Mouse (Mus musculus): ENCODE measurements at regions not wholly inside any gene's neighbourhood (a gene's known extent, or its start where the extent isn't known, plus 50 kb on each side); places are given as distances from the start of the nearest gene placed in this dataset.
A peak's percentile ranks its signal among the peaks of the same experiment; 100 is the strongest.

GRCm38 (mm10) chr5:64500866-64501265, 302.3 kb upstream of the Klf3 start:
- no peaks in the 10 kb centered on the region for H3K79me2 ChIP-seq (replicated peaks; ENCODE audit: control insufficient read depth, extremely low read depth, insufficient read depth, poor library complexity, severe bottlenecking)
- TF ChIP-seq EP300 (IDR thresholded peaks at IDR 0.05; ENCODE audit: low read length) (0 out of 2 replicates have a peak, but pooled peaks have one; percentile 15), CHD2 (IDR thresholded peaks at IDR 0.05; ENCODE audit: low read length) (no peak), USF2 (conservative IDR thresholded peaks at IDR 0.05; ENCODE audit: low read depth, low read length) (no peak), MXI1 (IDR thresholded peaks at IDR 0.05; ENCODE audit: low read depth, low read length) (no peak)
- in situ Hi-C loops (cut with MboI; ENCODE audit: low pct_ligation_motif_present, low pct_unique_long_range_greater_than_20kb, low sequenced_read_pairs), result loop anchor here (25.0 kb wide), 1 partner anchor 111 kb away; no protein-coding TSS in a partner anchor

GRCm38 (mm10) chr5:64501746-64502145, 301.4 kb upstream of the Klf3 start:
- no peaks in the 10 kb centered on the region for H3K9me3 ChIP-seq (replicated peaks; ENCODE audit: low read length)
- no peak overlapping the region for H3K27ac ChIP-seq (ENCODE audit: insufficient read depth, low read depth)
- in situ Hi-C loops (cut with MboI; ENCODE audit: low pct_ligation_motif_present, low pct_unique_long_range_greater_than_20kb, low sequenced_read_pairs), result loop anchor here (25.0 kb wide), 1 partner anchor 111 kb away; no protein-coding TSS in a partner anchor
- H3K4me2 ChIP-seq (ENCODE audit: insufficient read depth, low read depth, poor library complexity, severe bottlenecking), result no peak overlapping the region
- no peak for TF ChIP-seq POLR2A (IDR thresholded peaks at IDR 0.05; ENCODE audit: low read depth, low read length)
- TF ChIP-seq POLR2AphosphoS2 (IDR thresholded peaks at IDR 0.05; ENCODE audit: low read depth, low read length), result no peak
- TF ChIP-seq E2F4 (IDR thresholded peaks at IDR 0.05; ENCODE audit: insufficient replicate concordance, low read depth, low read length), result no peak
- TF ChIP-seq SMC3 (IDR thresholded peaks at IDR 0.05; ENCODE audit: low read depth, low read length), result no peak
- no peak for TF ChIP-seq MEF2A (IDR thresholded peaks at IDR 0.05; ENCODE audit: borderline replicate concordance, low read depth, low read length)
- no peak for TF ChIP-seq TBP (conservative IDR thresholded peaks at IDR 0.05; ENCODE audit: low read depth, low read length)
- TF ChIP-seq USF1 (IDR thresholded peaks at IDR 0.05; ENCODE audit: low read depth, low read length), result no peak
- TF ChIP-seq UBTF (IDR thresholded peaks at IDR 0.05; ENCODE audit: low read depth, low read length), result no peak
- no peak for TF ChIP-seq ELF1 (IDR thresholded peaks at IDR 0.05; ENCODE audit: low read depth, low read length)
- TF ChIP-seq TCF12 (IDR thresholded peaks at IDR 0.05; ENCODE audit: low read depth, low read length), result no peak
- TF ChIP-seq HCFC1 (IDR thresholded peaks at IDR 0.05; ENCODE audit: low read depth, low read length), result no peak
- TF ChIP-seq GABPA (IDR thresholded peaks at IDR 0.05; ENCODE audit: insufficient replicate concordance, low read depth, low read length), result no peak
- no peak for TF ChIP-seq EP300 (IDR thresholded peaks at IDR 0.05; ENCODE audit: low read length)
- TF ChIP-seq CTCF (conservative IDR thresholded peaks at IDR 0.05 in 1 of 2, IDR thresholded peaks at IDR 0.05 in 1 of 2; ENCODE audit: low read depth in 2 of 2, low read length in 2 of 2), result no peak
- TF ChIP-seq ZMIZ1 (IDR thresholded peaks at IDR 0.05; ENCODE audit: low read depth, low read length), result no peak
- no peak for TF ChIP-seq JUND (conservative IDR thresholded peaks at IDR 0.05; ENCODE audit: low read depth, low read length)
- no peak for TF ChIP-seq RCOR1 (conservative IDR thresholded peaks at IDR 0.05; ENCODE audit: low read depth, low read length)
- TF ChIP-seq CHD1 (IDR thresholded peaks at IDR 0.05; ENCODE audit: low read depth, low read length), result no peak
- no peak for TF ChIP-seq MYC (IDR thresholded peaks at IDR 0.05; ENCODE audit: low read depth, low read length)
- peaks cover 2% of the 10 kb centered on the region for H3K27me3 ChIP-seq (replicated peaks)
- dilution Hi-C loops (cut with MboI; ENCODE audit: extremely low pct_ligation_motif_present, extremely low pct_unique_long_range_greater_than_20kb, low sequenced_read_pairs), result no loop called here
- no peak overlapping the region for H3K9ac ChIP-seq (ENCODE audit: insufficient read depth, low read depth)
- no peak for DNase-seq (ENCODE audit: extremely low read depth)
- H3K79me2 ChIP-seq (replicated peaks; ENCODE audit: control insufficient read depth, extremely low read depth, insufficient read depth, poor library complexity, severe bottlenecking), result no peaks in the 10 kb centered on the region
- no peaks in the 10 kb centered on the region for H3K36me3 ChIP-seq (replicated peaks in 1 of 2; ENCODE audit: control insufficient read depth in 1 of 2, insufficient read depth in 1 of 2, low read length in 1 of 2)
- H3K4me1 ChIP-seq (ENCODE audit: control insufficient read depth in 1 of 2, insufficient read depth in 2 of 2), result peaks cover 3 to 26% of the 10 kb centered on the region in 2 experiments; a peak in 3 of 4 replicates
- no peak overlapping the region for H3K4me3 ChIP-seq (replicated peaks in 1 of 3; ENCODE audit: low read depth in 2 of 3, low read length in 2 of 3, poor library complexity in 1 of 3)

More at GRCm38 (mm10) chr5:64500866-64501265, 302.3 kb upstream of the Klf3 start:
- no peak overlapping the region for H3K4me2 ChIP-seq (ENCODE audit: insufficient read depth, low read depth, poor library complexity, severe bottlenecking)
- peak; percentile 48 for DNase-seq (ENCODE audit: extremely low read depth)
- peaks cover 3 to 21% of the 10 kb centered on the region in 2 experiments; a peak in 3 of 4 replicates for H3K4me1 ChIP-seq (ENCODE audit: control insufficient read depth in 1 of 2, insufficient read depth in 2 of 2)
- no peak overlapping the region for H3K4me3 ChIP-seq (replicated peaks in 1 of 3; ENCODE audit: low read depth in 2 of 3, low read length in 2 of 3, poor library complexity in 1 of 3)
- dilution Hi-C loops (cut with MboI; ENCODE audit: extremely low pct_ligation_motif_present, extremely low pct_unique_long_range_greater_than_20kb, low sequenced_read_pairs), result no loop called here
- no peak overlapping the region for H3K27ac ChIP-seq (ENCODE audit: insufficient read depth, low read depth)
- no peak overlapping the region for H3K9ac ChIP-seq (ENCODE audit: insufficient read depth, low read depth)
- H3K36me3 ChIP-seq (replicated peaks in 1 of 2; ENCODE audit: control insufficient read depth in 1 of 2, insufficient read depth in 1 of 2, low read length in 1 of 2), result no peaks in the 10 kb centered on the region
- no peaks in the 10 kb centered on the region for H3K9me3 ChIP-seq (replicated peaks; ENCODE audit: low read length)
- peaks cover 2% of the 10 kb centered on the region for H3K27me3 ChIP-seq (replicated peaks)

Data from CH12.LX (cell line).